Mouse (Mus musculus): ENCODE data around the gene Myom1.
"Not testable (repeated sequence)": the region's sequence is repeated elsewhere in the genome, so short reads cannot be mapped to it uniquely, and the experiment has no call there.

Myom1 gene

GRCm38 (mm10) chr17:71002081-71002743 is at the start of gene Myom1:
Myom1 (plus strand) TSS chr17:71002633.
- peak; percentile 98 for DNase-seq (ENCODE audit: low spot score)

- DNase-seq (ENCODE audit: low spot score): peak; percentile 65
Observed at GRCm38 (mm10) chr17:70963546-70963945, 38.9 kb upstream of the Myom1 start.

DNA sequence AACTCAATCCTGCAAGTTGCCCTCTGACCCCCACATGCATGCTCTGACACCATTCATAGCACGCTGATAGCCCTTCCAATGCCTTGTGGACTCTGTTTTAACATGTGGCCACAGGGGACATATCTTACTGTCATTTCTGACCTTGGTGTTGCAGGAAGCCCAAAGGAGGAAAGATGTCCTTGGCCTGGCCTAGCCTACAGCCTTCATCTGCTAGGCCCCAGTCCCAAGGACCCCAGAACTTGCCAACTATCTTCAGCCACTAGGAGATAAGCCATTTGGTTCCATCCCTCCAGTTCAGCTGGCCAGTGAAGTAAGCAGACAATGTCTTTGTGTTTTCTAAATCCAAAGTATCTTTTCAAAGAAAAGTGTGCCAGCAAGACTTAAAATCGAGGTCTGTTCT is 37.2 kb upstream of the Myom1 start:
- DNase-seq (ENCODE audit: low spot score): no peak

DNA sequence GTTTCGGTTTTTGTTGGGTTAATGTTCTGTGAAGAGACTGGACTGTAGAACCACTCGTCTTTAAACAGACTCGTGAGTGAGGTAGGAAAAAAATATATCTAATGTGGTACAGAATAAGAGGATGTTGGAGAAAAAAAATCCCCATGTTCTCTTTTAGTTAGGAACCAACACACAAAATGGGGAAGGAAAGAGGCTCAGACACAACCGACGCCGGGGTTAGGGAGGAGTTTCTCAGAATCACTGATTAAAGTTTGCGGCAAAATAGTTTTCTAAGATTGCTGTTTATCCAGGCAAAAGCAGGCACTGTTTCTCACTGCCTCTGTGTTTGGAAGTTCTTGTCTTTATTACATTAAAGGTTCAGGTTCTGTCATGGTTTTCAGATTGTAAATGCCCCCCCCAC is 36.3 kb upstream of the Myom1 start:
- no peak for DNase-seq (ENCODE audit: low spot score)

GRCm38 (mm10) chr17:70967191-70967590 is 35.2 kb upstream of the Myom1 start:
- DNase-seq (ENCODE audit: low spot score): peak; percentile 59

DNA sequence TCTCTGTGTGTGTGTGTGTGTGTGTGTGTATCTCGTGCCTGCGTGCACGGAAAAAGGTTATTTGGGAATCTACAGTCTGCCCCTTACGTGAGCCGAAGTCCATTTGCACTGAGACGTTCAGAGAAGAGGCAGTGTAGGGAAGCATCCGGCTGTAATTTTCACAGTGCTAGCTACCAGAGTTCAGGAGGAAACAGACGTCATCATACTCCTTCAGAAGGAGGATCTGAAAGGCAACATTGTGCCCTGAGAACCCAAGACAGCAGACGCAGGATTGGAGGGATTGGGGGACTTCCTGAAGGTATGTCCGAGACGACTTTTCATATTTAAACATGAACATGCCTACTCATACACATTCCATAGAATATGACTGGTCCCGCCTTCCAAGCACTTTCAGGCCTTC is 34.8 kb upstream of the Myom1 start:
- no peak for DNase-seq (ENCODE audit: low spot score)

GRCm38 (mm10) chr17:70968606-70969191 is 33.7 kb upstream of the Myom1 start:
- DNase-seq (ENCODE audit: low spot score): peak; percentile 86

GRCm38 (mm10) chr17:70971206-70971605 is 31.2 kb upstream of the Myom1 start:
- no peak for DNase-seq (ENCODE audit: low spot score)

- no peak for DNase-seq (ENCODE audit: low spot score)
Observed at GRCm38 (mm10) chr17:70973398-70973797, 29.0 kb upstream of the Myom1 start.

GRCm38 (mm10) chr17:70974065-70974464 is 28.4 kb upstream of the Myom1 start:
- not testable (repeated sequence) for DNase-seq (ENCODE audit: low spot score)

DNA sequence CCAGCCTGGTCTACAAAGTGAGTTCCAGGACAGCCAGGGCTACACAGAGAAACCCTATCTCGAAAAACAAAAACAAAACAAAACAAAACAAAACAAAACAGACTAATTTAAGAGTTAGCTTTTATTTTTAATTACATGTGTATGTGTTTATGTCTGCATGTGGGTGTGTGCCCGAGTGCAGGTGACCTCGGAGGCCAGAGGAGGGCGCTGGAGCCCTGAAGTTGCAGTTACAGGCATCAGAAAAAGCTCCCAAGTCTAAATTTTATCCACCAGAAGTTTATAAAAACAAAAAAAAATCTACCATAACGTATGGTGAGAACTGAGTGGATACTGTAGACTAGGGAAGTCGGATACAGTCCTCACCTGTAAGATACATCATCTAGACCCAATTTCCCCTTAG is 24.6 kb upstream of the Myom1 start:
- DNase-seq (ENCODE audit: low spot score): no peak

GRCm38 (mm10) chr17:70979345-70980223 is 22.8 kb upstream of the Myom1 start:
- no peak for DNase-seq (ENCODE audit: low spot score)

GRCm38 (mm10) chr17:70985501-70986354 is 16.7 kb upstream of the Myom1 start:
- DNase-seq (ENCODE audit: low spot score): no peak

GRCm38 (mm10) chr17:70986355-70986740 is 16.1 kb upstream of the Myom1 start:
- no peak for DNase-seq (ENCODE audit: low spot score)

GRCm38 (mm10) chr17:70986831-70987660 is 15.4 kb upstream of the Myom1 start:
- no peak for DNase-seq (ENCODE audit: low spot score)

DNA sequence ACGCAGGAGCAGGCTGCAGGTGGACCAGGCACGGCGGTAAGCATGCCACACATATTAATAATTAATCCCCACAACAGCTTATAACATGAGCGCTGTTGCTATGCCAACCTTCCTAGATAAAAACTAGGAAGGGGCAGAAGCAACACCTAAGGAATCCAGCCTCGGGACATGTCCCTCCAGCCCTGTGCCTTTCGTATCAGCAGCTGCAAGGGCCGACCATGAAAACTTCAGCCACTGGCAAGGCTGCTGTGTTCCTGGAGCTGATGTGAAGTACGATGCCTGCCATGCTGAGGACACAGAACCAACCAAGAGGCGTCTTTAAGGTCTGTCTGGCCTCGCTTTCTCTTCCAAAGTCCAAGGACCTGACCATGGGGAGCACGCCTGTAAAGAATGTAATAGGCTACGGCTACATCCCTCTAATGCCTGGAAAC is 14.1 kb upstream of the Myom1 start:
- DNase-seq (ENCODE audit: low spot score): no peak

DNA sequence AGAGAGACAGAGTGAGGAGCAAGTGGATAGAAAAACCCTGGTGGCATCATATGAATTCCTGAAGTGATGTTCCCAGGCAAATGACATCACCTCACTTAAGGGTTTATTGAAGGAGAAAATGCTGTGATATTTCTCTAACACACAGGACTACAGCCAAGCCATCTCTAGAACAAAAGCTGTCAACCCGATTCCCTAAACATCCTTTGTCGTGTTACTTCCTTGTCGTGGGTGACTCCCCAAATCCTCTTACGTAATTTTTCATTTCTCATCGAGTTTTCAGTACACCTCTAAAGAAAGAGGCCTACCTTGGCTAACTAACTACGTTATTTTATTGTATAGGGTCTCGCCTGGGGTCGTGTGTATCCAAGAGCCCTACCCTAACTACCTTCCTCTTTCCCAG is 13.0 kb upstream of the Myom1 start:
- no peak for DNase-seq (ENCODE audit: low spot score)

DNA sequence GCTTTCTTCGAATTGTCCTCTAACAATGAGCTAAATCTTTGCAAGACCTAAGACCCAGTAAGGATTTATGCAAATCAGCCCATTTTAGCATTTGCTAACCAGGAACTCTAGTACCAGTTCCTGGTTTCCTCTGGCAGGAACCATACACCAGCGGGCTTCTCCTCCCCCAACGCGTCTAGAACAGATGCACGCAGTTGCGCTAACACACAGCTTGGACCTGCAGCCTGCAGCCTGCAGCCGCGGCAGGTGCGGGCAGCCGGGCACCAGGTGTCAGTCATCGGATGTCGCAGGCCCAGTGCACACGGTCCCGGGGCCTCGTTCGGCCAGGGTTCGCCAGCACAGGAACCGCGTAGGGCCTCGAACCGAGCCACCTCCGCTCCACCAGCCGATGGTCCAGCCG is 12.4 kb upstream of the Myom1 start:
- DNase-seq (ENCODE audit: low spot score): peak; percentile 50

- peak; percentile 87 for DNase-seq (ENCODE audit: low spot score)
Observed at GRCm38 (mm10) chr17:70990403-70991303, 11.8 kb upstream of the Myom1 start.
